Mouse (Mus musculus) lung, embryonic 14.5 days (tissue): ENCODE results near the gene Gm20388. TPM values are rescaled to one million over a fixed set of nuclear protein-coding genes. Genes with fewer than 3 reads are reported as not detected.
A peak's percentile ranks its signal among the peaks of the same experiment; 100 is the strongest.

Source experiments
- ATAC-seq: fragments of 200-750 bp; cut with Nextera tagmentation; 2 replicates; pipeline ENCODE4 v1.8.0; 2017; ENCODE audit warnings: mild to moderate bottlenecking, moderate TSS enrichment, moderate library complexity; ENCODE audit not compliant: insufficient read depth
- DNase-seq: peaks from one replicate; pipeline ENCODE4 v3.0.0-alpha.2; 2015
- H3K27ac ChIP-seq: fragments of 300-500 bp; sonication (generic); 2 replicates; pipeline ENCODE4 v1.5.1; 2014; ENCODE audit warnings: low read depth, mild to moderate bottlenecking, moderate library complexity
- H3K27me3 ChIP-seq: fragments of 300-500 bp; sonication (generic); 2 replicates; pipeline ENCODE4 v1.6.1; 2014; ENCODE audit warnings: low read length, control low read depth; ENCODE audit not compliant: insufficient read depth
- H3K36me3 ChIP-seq: fragments of 300-500 bp; sonication (generic); 2 replicates; pipeline ENCODE4 v1.6.1; 2014; ENCODE audit warnings: control low read depth; ENCODE audit not compliant: insufficient read depth
- H3K4me1 ChIP-seq: fragments of 300-500 bp; sonication (generic); 2 replicates; pipeline ENCODE4 v1.6.1; 2014; ENCODE audit warnings: antibody characterized with exemption, control low read depth; ENCODE audit not compliant: insufficient read depth
- H3K4me2 ChIP-seq: fragments of 300-500 bp; sonication (generic); 2 replicates; pipeline ENCODE4 v1.6.1; 2014; ENCODE audit warnings: mild to moderate bottlenecking
- H3K4me3 ChIP-seq: fragments of 300-500 bp; sonication (generic); 2 replicates; pipeline ENCODE4 v1.5.1; 2014; ENCODE audit warnings: low read depth, low read length
- H3K9ac ChIP-seq: fragments of 300-500 bp; sonication (generic); 2 replicates; pipeline ENCODE4 v1.6.1; 2014
- H3K9me3 ChIP-seq: fragments of 300-500 bp; sonication (generic); 2 replicates; pipeline ENCODE4 v1.6.1; 2016; ENCODE audit warnings: low read depth, low read length, control low read depth
- CTCF ChIP-seq: IDR thresholded peaks from 2 replicates; pipeline ENCODE4 v1.5.1; 2016; ENCODE audit warnings: antibody characterized with exemption, low read depth
- WGBS: fragments of 180-500 bp; shearing (Covaris S2); extraction: QIAGEN DNeasy Blood & Tissue Kit; methylation state at CpG from one replicate; pipeline ENCODE4 v1.1.7; 2014; 5-methylcytosine and 5-hydroxymethylcytosine counted together
- polyA plus RNA-seq: library from polyadenylated mRNA; unstranded; fragments of >200 nt; fragmentation: Nextera tagmentation; extraction: Ambion mirVana; gene quantifications from 2 replicates; pipeline ENCODE4 v1.2.1, GENCODE M21; 2014

Gm20388 gene
- polyA plus RNA-seq, 1 experiment from 2014 or later: not detected

GRCm38 (mm10) chr8:124336302-124336701 lies 4425.7 kb downstream of the Gm20388 start:
- Histone ChIP-seq H3K4me3 (no peak overlapping the region), H3K4me1 (no peaks in the 10 kb centered on the region), H3K9ac (no peak overlapping the region), H3K36me3 (peaks cover 71% of the 10 kb centered on the region), H3K9me3 (no peaks in the 10 kb centered on the region), H3K27ac (no peak overlapping the region), H3K4me2 (no peak overlapping the region), H3K27me3 (no peaks in the 10 kb centered on the region)
- 90% methylated on average over 13 of the region's 13 CpGs for WGBS
- no peak for TF ChIP-seq CTCF
- no peak for ATAC-seq
- no peak for DNase-seq

- ATAC-seq: no peak
- TF ChIP-seq CTCF: no peak
- no peak overlapping the region for H3K4me3 ChIP-seq
- H3K27ac ChIP-seq: no peak overlapping the region
- DNase-seq: no peak
- no peak overlapping the region for H3K4me2 ChIP-seq
- 79% methylated on average over 3 of the region's 3 CpGs for WGBS
- peaks cover 63% of the 10 kb centered on the region for H3K36me3 ChIP-seq
- H3K9ac ChIP-seq: no peak overlapping the region
- no peaks in the 10 kb centered on the region for H3K27me3 ChIP-seq
- H3K4me1 ChIP-seq: no peaks in the 10 kb centered on the region
- H3K9me3 ChIP-seq: no peaks in the 10 kb centered on the region
Observed at GRCm38 (mm10) chr8:124339742-124340141, 4429.1 kb downstream of the Gm20388 start.

- TF ChIP-seq CTCF: no peak
- Histone ChIP-seq H3K27ac (no peak overlapping the region), H3K4me2 (no peak overlapping the region)
Observed at GRCm38 (mm10) chr8:124340360-124341068, 4429.9 kb downstream of the Gm20388 start.

GRCm38 (mm10) chr8:124343151-124343550 lies 4432.5 kb downstream of the Gm20388 start:
- 93% methylated on average over 15 of the region's 15 CpGs for WGBS
- H3K4me1 ChIP-seq: no peaks in the 10 kb centered on the region

More at GRCm38 (mm10) chr8:124340360-124341068, 4429.9 kb downstream of the Gm20388 start:
- no peaks in the 10 kb centered on the region for H3K27me3 ChIP-seq
- H3K9ac ChIP-seq: no peak overlapping the region
- H3K4me3 ChIP-seq: no peak overlapping the region
- no peaks in the 10 kb centered on the region for H3K4me1 ChIP-seq
- ATAC-seq: peak; percentile 62
- no peaks in the 10 kb centered on the region for H3K9me3 ChIP-seq
- DNase-seq: peak; percentile 17
- WGBS: 67% methylated on average over 17 of the region's 17 CpGs
- peaks cover 61% of the 10 kb centered on the region for H3K36me3 ChIP-seq

GRCm38 (mm10) chr8:124343991-124344390 lies 4433.4 kb downstream of the Gm20388 start:
- no peak overlapping the region for H3K27ac ChIP-seq
- TF ChIP-seq CTCF: no peak
- no peaks in the 10 kb centered on the region for H3K9me3 ChIP-seq
- 72% methylated on average over 12 of the region's 12 CpGs for WGBS
- H3K9ac ChIP-seq: no peak overlapping the region
- no peak overlapping the region for H3K4me2 ChIP-seq
- no peaks in the 10 kb centered on the region for H3K4me1 ChIP-seq
- ATAC-seq: no peak
- no peaks in the 10 kb centered on the region for H3K27me3 ChIP-seq
- H3K36me3 ChIP-seq: peaks cover 42% of the 10 kb centered on the region
- no peak overlapping the region for H3K4me3 ChIP-seq
- no peak for DNase-seq

More at GRCm38 (mm10) chr8:124343151-124343550, 4432.5 kb downstream of the Gm20388 start:
- H3K9ac ChIP-seq: no peak overlapping the region
- H3K4me2 ChIP-seq: no peak overlapping the region
- H3K36me3 ChIP-seq: peaks cover 48% of the 10 kb centered on the region
- no peak for ATAC-seq
- no peak for TF ChIP-seq CTCF
- H3K27me3 ChIP-seq: no peaks in the 10 kb centered on the region
- H3K4me3 ChIP-seq: no peak overlapping the region
- no peak for DNase-seq
- H3K27ac ChIP-seq: no peak overlapping the region
- H3K9me3 ChIP-seq: no peaks in the 10 kb centered on the region

GRCm38 (mm10) chr8:124345098-124345497 lies 4434.5 kb downstream of the Gm20388 start:
- Histone ChIP-seq H3K9ac (no peak overlapping the region), H3K4me1 (no peaks in the 10 kb centered on the region), H3K27ac (no peak overlapping the region), H3K36me3 (peaks cover 36% of the 10 kb centered on the region), H3K4me3 (no peak overlapping the region), H3K4me2 (no peak overlapping the region), H3K9me3 (no peaks in the 10 kb centered on the region), H3K27me3 (no peaks in the 10 kb centered on the region)
- DNase-seq (no peak), ATAC-seq (no peak)
- TF ChIP-seq CTCF: no peak
- WGBS: 74% methylated on average over 10 of the region's 10 CpGs

GRCm38 (mm10) chr8:124346852-124347523 lies 4436.3 kb downstream of the Gm20388 start:
- Histone ChIP-seq H3K4me2 (no peak overlapping the region), H3K9me3 (no peaks in the 10 kb centered on the region), H3K4me1 (no peaks in the 10 kb centered on the region), H3K9ac (no peak overlapping the region), H3K27me3 (no peaks in the 10 kb centered on the region), H3K27ac (no peak overlapping the region), H3K36me3 (peaks cover 26% of the 10 kb centered on the region), H3K4me3 (no peak overlapping the region)
- peak; percentile 97 for TF ChIP-seq CTCF
- peak; percentile 84 for DNase-seq
- 49% methylated on average over 19 of the region's 19 CpGs for WGBS
- peak; percentile 21; the same call in 1 of the 2 replicates for ATAC-seq
